Mouse (Mus musculus) right cerebral cortex, adult 2 months (tissue): ENCODE data around the gene Lsm12.
"Not testable (repeated sequence)": the region's sequence is repeated elsewhere in the genome, so short reads cannot be mapped to it uniquely, and the experiment has no call there.

Experiments
- DNase-seq, 2 experiments: peaks; one replicate each; pipeline ENCODE4 v3.0.0; 2021 to 2022; ENCODE audit warnings: low spot score in 2 of 2

Lsm12 gene

DNA sequence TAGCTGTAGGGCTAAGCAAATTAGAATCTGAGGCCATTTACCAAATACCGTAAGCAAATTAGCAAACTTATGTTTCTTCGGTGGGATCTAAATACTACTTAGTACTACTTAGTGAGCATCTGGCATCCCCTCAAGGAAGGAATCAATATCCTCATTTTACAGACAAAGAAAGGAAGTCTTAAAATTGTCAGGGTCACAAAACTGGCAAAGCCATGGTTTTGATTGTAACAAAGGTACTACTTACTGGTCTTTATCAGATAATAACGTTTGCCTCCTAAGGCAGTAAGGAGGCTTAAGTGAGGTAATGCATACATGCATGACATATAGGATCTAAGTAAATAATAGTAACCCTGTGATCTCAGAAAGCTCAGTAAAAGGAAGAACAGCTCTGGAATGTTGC is 581 bp upstream of the Lsm12 start:
- no peak for DNase-seq

DNA sequence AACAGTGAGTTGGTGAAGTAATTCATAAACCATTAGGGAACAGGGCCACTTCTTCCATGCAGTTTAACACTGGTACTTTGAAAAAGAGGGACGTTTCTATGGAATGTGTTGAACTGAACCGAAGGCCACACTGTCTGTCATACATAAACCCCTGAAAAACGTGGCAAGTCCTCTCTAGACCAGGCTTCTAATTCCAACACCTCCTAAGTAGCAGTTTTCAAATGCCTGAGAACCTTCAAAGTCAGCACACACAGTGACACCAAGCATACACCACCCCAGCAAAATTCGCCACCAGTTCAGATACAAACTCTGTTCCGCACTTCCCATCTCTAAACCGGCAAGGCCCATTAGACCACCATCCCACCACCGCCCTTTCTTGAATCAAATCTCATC is 847 bp downstream of the Lsm12 start:
- DNase-seq: no peak

DNA sequence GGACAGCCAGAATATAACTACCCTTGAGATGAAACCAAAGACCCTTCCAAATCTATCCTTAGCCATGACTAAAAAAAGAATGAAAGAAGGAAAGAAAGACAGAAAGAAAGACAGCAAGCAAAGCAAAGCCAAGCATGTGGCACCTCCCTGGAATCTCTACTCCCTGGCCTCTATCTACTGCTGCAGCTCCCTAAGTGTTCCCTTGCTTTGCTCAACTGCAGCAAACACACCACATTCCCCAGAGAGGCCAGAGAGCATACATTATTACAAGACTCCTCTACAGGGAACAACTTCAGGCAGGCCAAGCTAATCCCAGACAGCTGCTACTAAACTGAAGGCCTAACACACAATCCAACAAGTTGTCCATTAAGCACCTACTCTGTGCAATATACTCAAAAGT is 5.3 kb downstream of the Lsm12 start:
- no peak for DNase-seq

DNA sequence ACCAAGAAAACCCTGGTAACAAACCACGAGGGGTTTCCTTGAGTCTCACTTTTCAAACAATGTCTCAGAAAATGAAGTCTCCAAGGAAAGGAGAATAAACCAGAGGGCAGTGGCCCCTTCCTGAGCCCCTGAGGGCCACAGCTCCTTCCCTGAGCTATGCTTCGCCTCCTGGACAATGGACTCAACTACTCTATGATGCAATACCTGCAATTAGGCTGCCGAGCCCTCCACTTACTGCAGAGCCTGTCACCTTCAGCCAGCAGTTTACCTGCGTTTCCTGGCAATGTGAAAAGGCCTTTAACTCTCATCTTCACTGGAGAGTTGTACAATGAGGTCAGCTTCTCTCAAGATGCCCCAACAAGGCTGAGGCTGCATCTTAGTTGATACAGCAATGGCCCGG is 16.4 kb downstream of the Lsm12 start:
- no peak for DNase-seq

DNA sequence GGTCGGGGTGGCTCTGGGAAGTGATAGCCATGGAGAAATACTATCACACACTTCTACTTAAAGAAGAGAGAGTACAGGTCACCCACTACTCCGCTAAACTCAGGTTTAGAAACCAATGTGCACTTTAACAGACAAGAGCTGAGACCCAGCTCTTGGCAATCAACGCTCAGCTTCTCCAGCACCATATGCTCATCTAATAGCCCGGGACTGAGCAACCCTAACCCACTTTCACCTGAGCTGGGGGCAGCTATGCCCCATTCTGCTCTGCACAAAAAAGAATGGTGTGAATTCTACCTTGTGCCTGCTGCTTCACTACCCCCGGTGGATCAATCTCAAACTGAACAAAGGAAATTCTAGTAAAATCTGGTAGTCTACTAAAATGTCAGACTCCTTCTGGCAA is 17.6 kb downstream of the Lsm12 start:
- DNase-seq: no peak

DNA sequence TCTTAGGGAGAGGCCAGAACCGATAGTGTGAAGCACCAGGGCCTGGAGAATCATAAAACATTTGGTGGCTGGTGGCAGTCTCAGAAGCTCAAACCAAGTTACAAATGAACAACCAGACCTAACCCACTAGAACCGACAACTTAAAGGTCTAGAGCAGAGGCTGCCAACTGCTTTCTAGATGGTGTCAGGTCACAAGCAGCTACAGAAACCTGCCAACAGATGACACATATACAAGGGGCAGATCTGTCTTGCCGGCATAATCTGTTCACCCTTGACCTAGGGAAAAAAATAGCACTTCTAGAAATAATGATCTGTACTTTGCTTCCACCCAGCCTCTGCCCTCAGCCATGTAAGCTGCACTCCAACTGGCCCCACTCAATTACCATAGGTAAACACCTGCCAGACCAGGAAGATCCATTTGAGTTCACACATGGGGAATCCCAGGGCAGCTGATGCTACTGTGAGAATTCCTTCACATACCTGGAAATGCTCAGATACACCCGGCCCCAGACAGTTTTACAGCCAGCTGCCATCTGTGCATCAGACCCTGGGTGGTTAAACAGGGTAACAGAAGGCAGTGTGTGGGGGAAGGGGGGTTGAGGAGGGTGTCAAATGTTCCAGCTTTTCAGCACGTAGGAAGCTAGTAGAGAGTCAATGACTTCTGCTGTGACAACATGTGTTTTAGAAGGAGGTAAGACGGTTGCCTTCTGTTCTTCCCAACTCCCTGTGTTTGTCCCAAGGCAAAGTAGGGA is 18.9 kb downstream of the Lsm12 start:
- DNase-seq: peak; percentile 28 to 38

DNA sequence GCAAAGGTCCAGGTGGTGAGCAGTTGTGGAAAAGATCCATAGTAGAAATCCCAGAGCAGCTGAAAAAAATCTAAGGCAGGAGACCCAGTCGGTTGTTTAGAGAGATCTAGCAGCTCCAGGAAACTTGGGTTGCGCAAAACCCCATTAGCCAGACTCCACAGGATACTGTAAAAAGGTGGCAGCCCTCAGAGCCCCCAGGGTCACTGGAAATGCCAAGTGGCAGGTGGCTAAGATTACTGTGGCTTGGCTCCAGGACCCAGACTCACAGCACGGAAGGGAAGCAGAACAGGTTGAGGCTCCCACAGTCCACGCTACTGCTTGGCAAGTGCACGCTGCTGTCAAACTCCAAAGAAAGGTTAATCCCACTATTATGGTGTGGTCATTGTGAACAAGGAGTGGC is 25.3 kb downstream of the Lsm12 start:
- DNase-seq: no peak

DNA sequence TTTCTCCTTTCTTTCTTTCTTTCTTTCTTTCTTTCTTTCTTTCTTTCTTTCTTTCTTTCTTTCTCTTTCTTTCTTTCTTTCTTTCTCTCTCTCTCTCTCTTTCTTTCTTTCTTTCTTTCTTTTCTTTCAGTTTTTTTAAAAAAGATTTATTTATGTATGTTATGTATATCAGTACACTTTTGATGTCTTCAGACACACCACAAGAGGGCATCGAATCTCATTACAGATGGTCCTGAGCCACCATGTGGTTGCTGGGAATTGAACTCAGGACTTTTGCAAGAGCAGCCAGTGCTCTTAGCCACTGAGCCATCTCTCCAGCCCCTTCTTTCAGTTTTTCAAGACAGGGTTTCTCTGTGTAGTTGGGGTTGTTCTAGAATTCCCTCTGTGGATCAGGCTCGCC is 27.1 kb downstream of the Lsm12 start:
- not testable (repeated sequence) for DNase-seq

DNA sequence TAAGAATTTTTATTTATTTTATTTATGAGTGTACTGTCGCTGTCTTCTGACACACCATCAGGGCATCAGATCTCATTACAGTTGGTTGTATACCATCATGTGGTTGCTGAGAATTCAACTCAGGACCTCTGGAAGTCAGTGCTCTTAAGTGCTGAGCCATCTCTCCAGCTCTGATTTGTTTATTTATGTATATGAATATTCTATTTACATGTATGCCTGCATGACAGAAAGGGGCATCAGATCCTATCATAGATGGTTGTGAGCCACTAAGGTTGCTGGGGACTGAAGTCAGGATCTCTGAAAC is 28.4 kb downstream of the Lsm12 start:
- DNase-seq: no peak

DNA sequence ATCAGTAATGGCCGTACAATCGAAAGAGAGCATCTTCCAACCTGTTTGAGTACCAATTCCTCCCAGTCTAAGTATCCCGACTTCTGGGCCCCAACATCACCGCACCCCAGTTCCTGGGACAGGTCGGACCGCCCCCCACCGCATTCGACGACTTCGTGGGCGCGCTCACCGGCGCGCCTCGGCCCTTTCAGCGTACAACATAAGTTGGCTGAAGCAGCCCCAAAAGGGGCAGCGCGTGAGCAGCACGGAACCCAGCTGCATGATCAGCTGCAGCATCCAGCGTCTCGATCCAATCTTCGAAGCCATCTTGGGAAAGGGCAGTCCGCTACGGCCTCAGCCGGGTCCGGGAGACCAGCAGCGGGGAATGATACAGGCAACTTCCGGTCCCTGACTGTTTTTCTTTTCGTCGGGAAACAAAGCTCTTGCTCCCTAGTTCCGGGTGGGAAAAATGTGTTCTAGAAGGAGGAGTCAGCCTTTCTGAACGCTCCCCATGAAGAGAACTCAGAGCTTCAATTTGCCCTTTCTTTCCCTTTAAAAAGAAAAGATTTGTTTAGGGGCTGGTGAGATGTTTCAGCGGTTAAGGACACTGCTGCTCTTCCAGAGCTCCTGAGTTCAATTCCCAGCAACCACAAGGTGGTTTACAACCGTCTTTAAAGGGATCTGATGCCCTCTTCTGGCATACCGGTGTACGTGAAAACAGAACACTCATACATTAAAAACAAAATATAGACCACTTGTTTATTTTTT is 28.9 kb downstream of the Lsm12 start, which contains the start of gene Tmem101:
Gene Tmem101 (minus strand): TSS at position 366 of the 747 bp plus-strand sequence.
- peak; percentile 91 to 93 for DNase-seq

DNA sequence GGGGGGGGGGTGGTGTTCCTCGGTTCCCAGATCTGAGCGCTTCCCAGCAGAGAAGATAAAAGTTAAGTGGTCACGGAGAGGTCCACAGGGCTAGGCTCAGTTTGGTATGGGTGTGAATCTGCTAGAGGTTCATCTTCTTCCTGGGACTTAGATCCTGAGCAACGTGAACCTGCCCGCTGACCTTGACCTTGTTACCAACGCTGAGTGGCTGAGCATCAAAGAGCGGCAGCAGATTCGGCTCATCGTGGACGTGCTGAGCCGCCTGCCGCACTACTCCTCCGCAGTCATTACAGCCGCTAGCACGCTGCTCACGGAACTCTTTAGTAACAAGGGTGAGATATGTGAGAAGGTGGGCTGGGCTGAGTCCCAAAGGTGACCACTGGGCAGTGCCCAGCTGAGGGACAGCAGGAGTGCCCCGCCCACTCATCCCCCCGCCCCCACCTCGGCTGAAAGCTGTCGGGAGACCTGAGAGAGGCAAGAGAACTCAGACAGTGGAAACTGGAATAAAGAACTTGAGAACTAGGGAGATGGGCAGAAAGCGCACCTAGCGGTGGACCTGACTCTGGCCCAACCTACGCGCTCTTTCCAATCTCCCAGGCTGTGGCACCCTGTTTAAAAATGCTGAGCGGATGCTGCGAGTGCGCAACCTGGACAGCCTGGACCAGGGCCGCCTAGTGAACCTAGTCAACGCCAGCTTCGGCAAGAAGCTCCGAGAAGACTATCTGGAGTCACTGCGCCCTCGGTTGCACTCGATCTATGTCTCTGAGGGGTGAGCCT is 37.7 kb downstream of the Lsm12 start:
- no peak for DNase-seq

DNA sequence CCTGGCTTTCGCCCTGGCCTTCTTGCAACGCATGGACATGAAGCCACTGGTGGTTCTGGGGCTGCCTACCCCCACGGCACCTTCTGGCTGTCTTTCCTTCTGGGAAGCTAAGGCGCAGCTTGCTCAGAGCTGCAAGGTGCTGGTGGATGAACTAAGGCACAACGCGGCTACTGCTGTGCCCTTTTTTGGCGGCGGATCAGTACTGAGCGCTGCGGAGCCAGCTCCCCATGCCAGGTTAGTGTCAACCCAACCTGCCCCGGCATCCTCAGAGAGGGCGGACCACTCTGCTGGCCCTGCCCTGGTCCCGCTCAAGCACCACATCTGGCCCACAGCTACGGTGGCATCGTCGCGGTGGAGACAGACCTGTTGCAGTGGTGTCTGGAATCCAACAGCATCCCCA is 38.6 kb downstream of the Lsm12 start:
- DNase-seq: no peak

DNA sequence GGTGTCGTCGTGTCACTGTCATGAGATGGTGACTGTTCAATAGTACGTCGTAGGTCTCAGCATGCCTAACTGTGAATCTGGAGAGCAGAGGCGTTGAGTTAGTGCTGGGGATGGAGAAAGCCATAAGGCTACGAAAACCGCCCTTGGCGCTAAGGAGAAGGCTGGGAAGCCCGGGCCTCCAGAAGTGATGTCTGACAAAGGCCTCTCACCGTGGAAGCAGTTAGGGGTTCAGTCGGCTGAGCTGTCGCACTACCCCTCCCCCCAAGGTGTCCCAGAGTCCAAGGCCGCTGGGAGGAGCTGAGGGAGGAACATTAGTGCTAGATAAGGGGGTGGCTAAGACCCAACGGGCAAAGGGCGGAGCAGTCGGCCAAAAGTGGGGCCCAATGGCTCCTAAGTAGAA is 39.1 kb downstream of the Lsm12 start:
- DNase-seq: no peak

DNA sequence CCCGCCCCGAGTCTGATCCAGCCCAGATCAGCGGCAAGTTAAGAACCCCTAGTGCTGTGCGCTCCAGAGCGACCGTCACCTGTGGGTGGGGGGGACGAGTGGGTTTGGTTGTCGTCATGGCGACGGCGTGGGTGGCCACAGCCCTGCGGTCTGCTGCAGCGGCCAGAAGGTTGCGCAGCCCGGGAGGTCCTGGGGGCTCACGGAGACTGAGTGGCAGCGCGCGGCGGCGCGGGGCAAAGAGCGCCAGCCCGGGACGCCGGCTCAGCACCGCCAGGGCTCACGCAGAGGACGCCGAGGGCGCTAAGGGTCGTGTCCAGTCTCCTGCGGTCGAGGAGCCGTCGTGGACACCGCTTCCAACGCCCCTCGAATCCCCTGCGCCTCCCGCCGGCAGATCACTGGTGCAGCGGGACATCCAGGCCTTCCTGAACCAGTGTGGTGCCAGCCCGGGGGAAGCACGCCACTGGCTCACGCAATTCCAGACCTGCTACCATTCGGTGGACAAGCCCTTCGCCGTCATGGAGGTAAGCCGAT is 39.6 kb downstream of the Lsm12 start, which contains the start of gene Nags:
Gene Nags (plus strand): TSS at position 43 of the 531 bp plus-strand sequence.
- DNase-seq: no peak

DNA sequence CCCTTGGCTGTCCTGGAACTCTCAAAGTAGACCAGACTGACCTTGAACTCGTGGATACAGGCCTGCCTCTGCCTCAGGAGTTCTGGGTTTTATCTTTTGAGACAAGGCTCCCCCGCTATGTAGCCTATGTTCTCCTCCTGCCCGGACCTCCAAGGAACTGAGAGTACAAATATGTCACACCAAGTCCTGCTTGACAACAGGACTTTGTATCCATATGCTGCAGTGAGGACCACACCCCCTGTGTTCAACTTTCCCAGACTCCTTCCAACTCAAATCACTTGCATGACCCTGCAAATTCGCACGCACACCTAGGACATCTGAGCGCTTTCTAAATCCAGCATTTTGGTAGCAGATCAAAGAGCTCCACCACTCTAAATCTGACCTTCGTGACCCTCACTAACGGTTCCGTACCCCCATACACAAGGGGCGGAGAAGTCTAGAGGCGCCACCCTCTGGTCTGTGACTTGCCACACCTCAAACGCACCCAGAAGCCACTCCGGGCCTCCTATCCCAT is 40.1 kb downstream of the Lsm12 start:
- DNase-seq: no peak

DNA sequence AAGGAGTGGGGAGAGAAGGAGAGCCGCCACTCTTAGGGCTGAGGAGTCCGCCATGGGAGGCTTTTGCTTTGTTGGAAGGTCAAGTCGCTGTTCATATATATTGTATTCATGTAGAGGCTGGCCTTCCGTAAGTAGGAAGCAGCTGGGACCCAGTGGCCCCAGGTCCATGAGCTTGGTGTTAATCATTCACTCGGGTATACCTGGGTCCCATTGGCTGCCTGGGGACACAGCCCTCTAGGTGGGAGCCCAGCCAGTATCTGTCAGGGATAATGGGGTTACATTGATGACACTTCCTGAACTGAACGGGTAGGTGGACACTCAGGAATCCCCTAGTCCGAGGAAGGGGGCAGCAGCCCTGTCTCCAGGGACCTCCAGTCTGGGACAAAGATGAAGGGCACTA is 42.7 kb downstream of the Lsm12 start:
- DNase-seq: no peak

DNA sequence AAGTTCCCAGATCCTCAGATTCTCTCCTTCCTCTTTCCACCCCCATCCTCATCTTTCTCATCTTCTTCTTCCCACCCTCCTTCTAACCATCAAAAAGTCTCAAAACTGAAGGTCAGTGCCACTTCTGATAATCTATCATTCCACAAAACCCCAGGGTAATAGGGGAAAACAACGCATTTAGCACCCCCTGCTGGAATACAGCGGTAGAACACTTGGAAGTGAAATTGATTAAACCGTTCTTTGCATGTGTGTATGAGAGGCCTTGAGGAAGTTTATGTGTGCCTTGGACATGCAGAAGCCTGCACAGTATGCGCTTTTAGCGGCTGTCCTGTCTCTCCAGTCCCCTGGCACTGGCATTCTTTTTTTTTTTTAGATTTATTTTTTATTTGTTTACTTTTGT is 44.6 kb downstream of the Lsm12 start:
- peak; percentile 80 to 82 for DNase-seq

DNA sequence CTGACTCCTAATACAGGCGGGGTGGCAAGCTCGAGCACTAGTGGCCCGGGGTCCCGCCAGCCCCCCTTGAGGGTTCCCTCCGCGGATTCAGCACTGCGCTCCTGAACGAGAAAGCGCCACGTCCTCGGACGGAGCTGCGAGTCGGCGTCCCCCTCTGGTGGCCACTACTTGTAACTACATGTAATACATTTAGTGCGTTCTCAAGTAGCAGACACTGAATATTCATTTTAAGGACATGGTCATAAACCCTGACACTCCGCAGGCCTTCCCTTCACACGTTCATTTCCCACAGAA is 46.7 kb downstream of the Lsm12 start:
- peak; percentile 66 to 73 for DNase-seq

DNA sequence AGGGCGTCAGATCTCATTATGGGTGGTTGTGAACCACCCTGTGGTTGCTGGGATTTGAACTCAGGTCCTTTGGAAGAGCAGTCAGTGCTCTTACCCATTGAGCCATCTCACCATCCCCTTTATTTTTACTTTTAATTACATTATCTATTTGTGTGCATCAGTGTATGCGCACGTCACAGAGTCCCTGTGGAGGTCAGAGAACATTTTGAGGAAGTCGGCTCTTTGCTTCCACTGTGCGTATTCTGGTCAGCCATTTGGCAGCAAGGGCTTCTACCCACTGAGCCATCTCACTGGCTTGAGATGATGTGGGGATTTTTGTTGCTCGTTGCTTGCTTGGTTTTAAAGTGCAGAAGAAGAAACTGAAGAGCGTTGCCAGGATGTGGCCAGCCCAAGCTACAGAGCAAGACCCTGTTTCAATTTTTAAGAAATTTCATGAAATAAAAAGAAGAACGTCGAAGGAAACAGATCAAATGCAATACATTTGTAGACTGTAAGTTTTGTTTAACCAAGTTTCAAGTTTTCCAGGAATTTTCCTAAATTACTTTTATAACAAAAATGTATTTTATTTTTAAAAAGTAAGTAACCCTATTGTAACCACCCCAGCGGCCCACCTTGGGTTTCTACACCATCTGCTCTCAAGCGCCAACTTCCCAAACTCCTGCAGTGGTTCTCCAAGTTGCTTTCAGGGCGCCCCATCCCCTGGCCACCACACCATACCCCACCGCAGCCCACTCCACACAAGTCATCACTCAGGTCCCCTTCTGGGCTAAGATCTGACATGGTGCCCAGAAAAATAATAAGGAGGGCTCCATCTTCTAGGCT is 47.3 kb downstream of the Lsm12 start:
- DNase-seq: no peak

DNA sequence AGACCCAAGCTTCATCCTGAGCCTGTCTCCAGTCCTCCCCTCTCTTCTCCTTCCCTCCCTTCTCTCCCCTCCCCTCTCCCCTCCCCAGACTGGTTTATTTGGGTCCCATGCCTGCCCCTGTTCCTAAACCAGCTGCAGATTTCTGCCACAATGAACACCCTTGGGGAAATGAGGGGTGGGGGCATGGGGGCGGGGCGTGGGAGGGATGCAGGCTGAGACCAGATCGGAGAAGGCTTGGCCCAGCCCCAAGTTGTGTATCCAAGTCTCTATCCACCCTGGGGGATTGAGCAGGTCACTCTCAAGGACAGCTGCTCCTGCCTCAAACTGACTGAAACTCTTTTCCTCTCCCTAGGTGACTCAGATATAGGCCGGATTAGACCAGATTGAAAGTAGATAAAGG is 50.6 kb downstream of the Lsm12 start:
- DNase-seq: no peak

DNA sequence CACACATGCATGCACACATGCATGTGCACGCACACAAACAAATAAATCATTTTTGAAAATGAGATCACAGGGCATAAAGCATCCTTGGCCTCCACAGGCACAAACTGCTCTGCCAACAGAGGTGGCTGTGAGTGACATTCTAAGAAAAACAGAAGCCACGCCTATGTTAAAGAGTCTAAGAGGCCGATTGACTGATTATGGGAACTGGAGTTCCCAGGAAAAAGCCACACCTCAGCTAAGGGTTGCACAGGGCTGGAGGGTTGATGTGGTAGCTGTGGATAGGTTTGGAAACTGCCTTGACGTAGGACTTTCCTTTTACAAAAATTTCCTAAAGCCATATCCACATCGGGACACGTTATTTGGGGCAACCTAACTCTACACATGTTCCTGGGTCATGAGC is 67.7 kb downstream of the Lsm12 start:
- DNase-seq: no peak

DNA sequence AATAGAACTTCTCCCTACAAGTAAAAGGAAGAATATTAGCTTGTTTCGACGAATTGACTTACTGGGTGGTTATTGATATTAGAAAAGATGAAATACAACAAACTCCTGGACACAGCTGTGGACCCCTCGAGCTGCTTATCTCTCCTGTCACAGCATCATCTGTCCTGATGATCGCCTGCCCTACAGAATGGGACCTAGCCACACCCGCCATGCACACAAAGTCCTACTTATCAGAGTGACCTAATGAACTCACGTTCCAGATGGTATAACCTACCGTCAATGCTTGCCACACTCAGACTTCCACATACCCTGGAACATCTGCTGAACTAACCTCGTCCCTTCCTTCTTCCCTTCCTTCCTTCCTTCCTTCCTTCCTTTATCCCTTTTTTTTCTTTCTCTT is 68.9 kb downstream of the Lsm12 start:
- DNase-seq: no peak
